Mouse (Mus musculus) lung, embryonic 15.5 days (tissue): Measurements from ENCODE around the gene Slc12a8. TPM values are rescaled to one million over a fixed set of nuclear protein-coding genes. Genes with fewer than 3 reads are reported as not detected.

Source experiments
- ATAC-seq: fragments of 200-750 bp; cut with Nextera tagmentation; 2 replicates; pipeline ENCODE4 v1.8.0; 2017; ENCODE audit warnings: moderate number of reproducible peaks, borderline replicate concordance; ENCODE audit not compliant: low FRiP score, low TSS enrichment; ENCODE audit errors: extremely low read depth
- H3K27ac ChIP-seq: fragments of 300-500 bp; sonication (generic); 2 replicates; pipeline ENCODE4 v1.5.1; 2015; ENCODE audit warnings: moderate library complexity, mild to moderate bottlenecking, inconsistent platforms
- H3K27me3 ChIP-seq: fragments of 300-500 bp; sonication (generic); 2 replicates; pipeline ENCODE4 v1.6.1; 2015; ENCODE audit warnings: inconsistent platforms
- H3K36me3 ChIP-seq: fragments of 300-500 bp; sonication (generic); 2 replicates; pipeline ENCODE4 v1.6.1; 2015; ENCODE audit warnings: inconsistent platforms
- H3K4me1 ChIP-seq: fragments of 300-500 bp; sonication (generic); 2 replicates; pipeline ENCODE4 v1.6.1; 2015; ENCODE audit warnings: inconsistent platforms
- H3K4me2 ChIP-seq: fragments of 300-500 bp; sonication (generic); 2 replicates; pipeline ENCODE4 v1.6.1; 2015; ENCODE audit warnings: inconsistent platforms, mild to moderate bottlenecking, moderate library complexity
- H3K4me3 ChIP-seq: fragments of 300-500 bp; sonication (generic); 2 replicates; pipeline ENCODE4 v1.5.1; 2015; ENCODE audit warnings: mild to moderate bottlenecking, inconsistent platforms
- H3K9ac ChIP-seq: fragments of 300-500 bp; sonication (generic); 2 replicates; pipeline ENCODE4 v1.6.1; 2015; ENCODE audit warnings: inconsistent platforms
- H3K9me3 ChIP-seq: fragments of 300-500 bp; sonication (generic); 2 replicates; pipeline ENCODE4 v1.6.1; 2016; ENCODE audit warnings: inconsistent platforms
- WGBS: fragments of 180-500 bp; shearing (Covaris S2); methylation state at CpG from one replicate; pipeline ENCODE4 v1.1.7; 2015; 5-methylcytosine and 5-hydroxymethylcytosine counted together
- polyA plus RNA-seq: library from polyadenylated mRNA; unstranded; fragments of >200 nt; fragmentation: Nextera tagmentation; extraction: Ambion mirVana; gene quantifications from 2 replicates; pipeline ENCODE4 v1.2.1, GENCODE M21; 2015

Slc12a8 gene
- polyA plus RNA-seq, 1 experiment from 2014 or later: 0.64 TPM

- peaks cover 32% of the 10 kb centered on the region for H3K4me1 ChIP-seq
Observed at GRCm38 (mm10) chr16:33587283-33588127, 70.4 kb downstream of the Slc12a8 start.

GRCm38 (mm10) chr16:33588845-33589244 lies 71.7 kb downstream of the Slc12a8 start:
- Histone ChIP-seq H3K9ac (no peak overlapping the region), H3K9me3 (no peaks in the 10 kb centered on the region), H3K4me2 (no peak overlapping the region), H3K4me1 (peaks cover 26% of the 10 kb centered on the region), H3K36me3 (no peaks in the 10 kb centered on the region), H3K27me3 (no peaks in the 10 kb centered on the region), H3K4me3 (no peak overlapping the region), H3K27ac (no peak overlapping the region)
- 79% methylated on average over 2 of the region's 2 CpGs for WGBS
- no peak for ATAC-seq

More at GRCm38 (mm10) chr16:33587283-33588127, 70.4 kb downstream of the Slc12a8 start:
- 61% methylated on average over 16 of the region's 16 CpGs for WGBS
- Histone ChIP-seq H3K9ac (no peak overlapping the region), H3K27me3 (no peaks in the 10 kb centered on the region), H3K27ac (peak overlapping the region; percentile 70), H3K36me3 (no peaks in the 10 kb centered on the region), H3K4me2 (no peak overlapping the region), H3K4me3 (no peak overlapping the region), H3K9me3 (no peaks in the 10 kb centered on the region)
- ATAC-seq: peak; percentile 51; the same call in 1 of the 2 replicates

- Histone ChIP-seq H3K4me3 (no peak overlapping the region), H3K9ac (no peak overlapping the region), H3K9me3 (no peaks in the 10 kb centered on the region), H3K4me2 (no peak overlapping the region), H3K27ac (no peak overlapping the region), H3K36me3 (no peaks in the 10 kb centered on the region), H3K27me3 (no peaks in the 10 kb centered on the region), H3K4me1 (peaks cover 15% of the 10 kb centered on the region)
- ATAC-seq: no peak
- 74% methylated on average over 3 of the region's 3 CpGs for WGBS
Observed at GRCm38 (mm10) chr16:33590438-33590837, 73.3 kb downstream of the Slc12a8 start.

GRCm38 (mm10) chr16:33591390-33592067 lies 74.4 kb downstream of the Slc12a8 start:
- H3K4me2 ChIP-seq: no peak overlapping the region
- no peaks in the 10 kb centered on the region for H3K36me3 ChIP-seq
- no peak for ATAC-seq
- H3K9ac ChIP-seq: no peak overlapping the region
- H3K27me3 ChIP-seq: no peaks in the 10 kb centered on the region
- 64% methylated on average over 10 of the region's 10 CpGs for WGBS
- H3K27ac ChIP-seq: no peak overlapping the region
- H3K9me3 ChIP-seq: no peaks in the 10 kb centered on the region
- H3K4me1 ChIP-seq: peaks cover 10% of the 10 kb centered on the region
- H3K4me3 ChIP-seq: no peak overlapping the region

GRCm38 (mm10) chr16:33592286-33592685 lies 75.2 kb downstream of the Slc12a8 start:
- H3K4me1 ChIP-seq: peaks cover 7% of the 10 kb centered on the region; the same call in 1 of the 2 replicates

GRCm38 (mm10) chr16:33593467-33593866 lies 76.3 kb downstream of the Slc12a8 start:
- Histone ChIP-seq H3K4me1 (peaks cover 5% of the 10 kb centered on the region; the same call in 1 of the 2 replicates), H3K9me3 (no peaks in the 10 kb centered on the region), H3K27ac (no peak overlapping the region), H3K9ac (no peak overlapping the region), H3K4me3 (no peak overlapping the region), H3K36me3 (no peaks in the 10 kb centered on the region), H3K4me2 (no peak overlapping the region), H3K27me3 (no peaks in the 10 kb centered on the region)
- WGBS: 78% methylated on average over 7 of the region's 7 CpGs
- ATAC-seq: no peak

More at GRCm38 (mm10) chr16:33592286-33592685, 75.2 kb downstream of the Slc12a8 start:
- no peak overlapping the region for H3K4me2 ChIP-seq
- WGBS: 90% methylated on average over 5 of the region's 5 CpGs
- H3K4me3 ChIP-seq: no peak overlapping the region
- no peaks in the 10 kb centered on the region for H3K9me3 ChIP-seq
- no peak for ATAC-seq
- no peak overlapping the region for H3K9ac ChIP-seq
- no peaks in the 10 kb centered on the region for H3K27me3 ChIP-seq
- no peak overlapping the region for H3K27ac ChIP-seq
- H3K36me3 ChIP-seq: no peaks in the 10 kb centered on the region

- H3K9ac ChIP-seq: no peak overlapping the region
- WGBS: 56% methylated on average over 7 of the region's 7 CpGs
- no peaks in the 10 kb centered on the region for H3K27me3 ChIP-seq
- H3K9me3 ChIP-seq: no peaks in the 10 kb centered on the region
- peaks cover 5% of the 10 kb centered on the region; the same call in 1 of the 2 replicates for H3K4me1 ChIP-seq
- no peak overlapping the region for H3K27ac ChIP-seq
- no peak overlapping the region for H3K4me3 ChIP-seq
- no peaks in the 10 kb centered on the region for H3K36me3 ChIP-seq
- ATAC-seq: 0 out of 2 replicates have a peak, but pooled peaks have one; percentile 14
- H3K4me2 ChIP-seq: no peak overlapping the region
Observed at GRCm38 (mm10) chr16:33594037-33594771, 77.1 kb downstream of the Slc12a8 start.

GRCm38 (mm10) chr16:33595235-33595769 lies 78.2 kb downstream of the Slc12a8 start:
- ATAC-seq: no peak
- Histone ChIP-seq H3K4me1 (peaks cover 5% of the 10 kb centered on the region; the same call in 1 of the 2 replicates), H3K27ac (no peak overlapping the region), H3K4me2 (no peak overlapping the region), H3K4me3 (no peak overlapping the region), H3K9ac (no peak overlapping the region), H3K9me3 (no peaks in the 10 kb centered on the region), H3K27me3 (no peaks in the 10 kb centered on the region), H3K36me3 (no peaks in the 10 kb centered on the region)
- WGBS: 87% methylated on average over 6 of the region's 6 CpGs

GRCm38 (mm10) chr16:33596213-33596612 lies 79.1 kb downstream of the Slc12a8 start:
- peaks cover 5% of the 10 kb centered on the region; the same call in 1 of the 2 replicates for H3K4me1 ChIP-seq
- 78% methylated on average over 4 of the region's 4 CpGs for WGBS

GRCm38 (mm10) chr16:33600216-33600615 lies 83.1 kb downstream of the Slc12a8 start:
- Histone ChIP-seq H3K36me3 (no peaks in the 10 kb centered on the region), H3K4me3 (no peak overlapping the region), H3K4me1 (no peaks in the 10 kb centered on the region), H3K9ac (no peak overlapping the region), H3K9me3 (no peaks in the 10 kb centered on the region), H3K4me2 (no peak overlapping the region), H3K27me3 (no peaks in the 10 kb centered on the region), H3K27ac (no peak overlapping the region)
- ATAC-seq: no peak
- WGBS: 20% methylated on average over 5 of the region's 5 CpGs

More at GRCm38 (mm10) chr16:33596213-33596612, 79.1 kb downstream of the Slc12a8 start:
- no peaks in the 10 kb centered on the region for H3K27me3 ChIP-seq
- H3K9ac ChIP-seq: no peak overlapping the region
- H3K4me2 ChIP-seq: no peak overlapping the region
- no peak overlapping the region for H3K27ac ChIP-seq
- H3K36me3 ChIP-seq: no peaks in the 10 kb centered on the region
- ATAC-seq: no peak
- no peak overlapping the region for H3K4me3 ChIP-seq
- H3K9me3 ChIP-seq: no peaks in the 10 kb centered on the region

GRCm38 (mm10) chr16:33601299-33601698 lies 84.2 kb downstream of the Slc12a8 start:
- Histone ChIP-seq H3K9me3 (no peaks in the 10 kb centered on the region), H3K36me3 (no peaks in the 10 kb centered on the region), H3K4me3 (no peak overlapping the region), H3K4me2 (no peak overlapping the region), H3K4me1 (no peaks in the 10 kb centered on the region), H3K27ac (no peak overlapping the region), H3K27me3 (no peaks in the 10 kb centered on the region), H3K9ac (no peak overlapping the region)
- ATAC-seq: no peak
- WGBS: 89% methylated on average over 8 of the region's 8 CpGs
